9 mouse cellular contexts compared by ENCODE assay signal in genomic region chr3:97940511-97941204, GRCm38 (mm10). TPM values are rescaled to one million over a fixed set of nuclear protein-coding genes. Genes with fewer than 3 reads are reported as not detected.
DNase-seq lines count a peak whose midpoint lies in the region; ATAC-seq lines count a peak whose summit lies in the region.
"Had no signal": no experiment of that assay in that cellular context is flagged by ENCODE, and none has a peak within 500 bp of the region (broad histone marks: within the 10 kb centered on the region; RNA-seq: fewer than 3 reads in every experiment).

No protein-coding gene starts in this region.

- H3K36me3 ChIP-seq in kidney, embryonic 15.5 days: no peaks in the 10 kb centered on the region
- H3K36me3 ChIP-seq in forebrain, embryonic 15.5 days: no peaks in the 10 kb centered on the region
- no peaks in the 10 kb centered on the region for H3K36me3 ChIP-seq in midbrain, embryonic 12.5 days
- H3K36me3 ChIP-seq: G1E had no signal

- H3K4me1 ChIP-seq in kidney, embryonic 15.5 days: peaks cover 76% of the 10 kb centered on the region
- peaks cover 47% of the 10 kb centered on the region for H3K4me1 ChIP-seq in forebrain, embryonic 15.5 days
- peaks cover 57% of the 10 kb centered on the region for H3K4me1 ChIP-seq in midbrain, embryonic 12.5 days

- no peak for ATAC-seq in kidney, embryonic 15.5 days (replicated peaks; ENCODE audit: low FRiP score)
- ATAC-seq in common myeloid progenitor, adult 5-6 weeks (replicated peaks; ENCODE audit: low read depth, poor library complexity, severe bottlenecking): 0 out of 2 replicates have a peak, but pooled peaks have one; percentile 22
- ATAC-seq in forebrain, embryonic 15.5 days (replicated peaks): 0 out of 2 replicates have a peak, but pooled peaks have one; percentile 24
- peak; percentile 32; the same call in 1 of the 2 replicates for ATAC-seq in midbrain, embryonic 12.5 days (ENCODE audit: low FRiP score, low read depth)

- WGBS in kidney, embryonic 15.5 days: 36% methylated on average over 9 of the region's 9 CpGs
- 17% methylated on average over 9 of the region's 9 CpGs for WGBS in forebrain, embryonic 15.5 days
- WGBS in midbrain, embryonic 12.5 days: 11% methylated on average over 9 of the region's 9 CpGs

- no peak overlapping the region for H3K9ac ChIP-seq in kidney, embryonic 15.5 days
- no peak overlapping the region for H3K9ac ChIP-seq in forebrain, embryonic 15.5 days (replicated peaks)
- H3K9ac ChIP-seq in midbrain, embryonic 12.5 days (replicated peaks): peak overlapping the region; percentile 12; the same call in 1 of the 2 replicates

- no peaks in the 10 kb centered on the region for H3K9me3 ChIP-seq in kidney, embryonic 15.5 days (replicated peaks)
- H3K9me3 ChIP-seq in forebrain, embryonic 15.5 days: no peaks in the 10 kb centered on the region
- no peaks in the 10 kb centered on the region for H3K9me3 ChIP-seq in midbrain, embryonic 12.5 days

- H3K27me3 ChIP-seq in kidney, embryonic 15.5 days: no peaks in the 10 kb centered on the region
- no peaks in the 10 kb centered on the region for H3K27me3 ChIP-seq in forebrain, embryonic 15.5 days
- H3K27me3 ChIP-seq in midbrain, embryonic 12.5 days: peaks cover 18% of the 10 kb centered on the region

- peak overlapping the region; percentile 95 for H3K27ac ChIP-seq in kidney, embryonic 15.5 days
- no peak overlapping the region for H3K27ac ChIP-seq in forebrain, embryonic 15.5 days (replicated peaks)
- H3K27ac ChIP-seq in midbrain, embryonic 12.5 days (replicated peaks): peak overlapping the region; percentile 79; the same call in 1 of the 2 replicates

- no peak for DNase-seq in kidney, postnatal 25 days
- DNase-seq in adrenal gland, adult 18-20 months (ENCODE audit: low spot score in 2 of 2): no peak
- no peak for DNase-seq in thymus, postnatal 25 days
- DNase-seq in spleen, postnatal 36 days (ENCODE audit: low spot score in 2 of 2): no peak

- H3K4me2 ChIP-seq in kidney, embryonic 15.5 days: no peak overlapping the region
- H3K4me2 ChIP-seq in forebrain, embryonic 15.5 days (replicated peaks): no peak overlapping the region
- 0 out of 2 replicates have a peak overlapping the region, but pooled peaks have one; percentile 9 for H3K4me2 ChIP-seq in midbrain, embryonic 12.5 days (replicated peaks)

- H3K4me3 ChIP-seq in kidney, embryonic 15.5 days (replicated peaks): no peak overlapping the region
- H3K4me3 ChIP-seq in forebrain, embryonic 15.5 days: no peak overlapping the region
- no peak overlapping the region for H3K4me3 ChIP-seq in midbrain, embryonic 12.5 days

RNA-seq across cellular contexts. Expression of gene Sec22b, which starts 39.7 kb away (rescaled TPM):
- 130 TPM in 2 replicates for polyA plus RNA-seq in kidney, embryonic 15.5 days (2015; fragmentation: Nextera tagmentation; extraction: Ambion mirVana)
- total RNA-seq in common myeloid progenitor, adult 5-6 weeks (2017): 40.5 and 56.4 TPM in 2 replicates
- 104 and 108 TPM in 2 replicates for polyA plus RNA-seq in forebrain, embryonic 15.5 days (2015; fragmentation: Nextera tagmentation; extraction: Ambion mirVana)
- 98.7 and 101 TPM in 2 replicates for polyA plus RNA-seq in midbrain, embryonic 12.5 days (2016; fragmentation: Nextera tagmentation; extraction: Ambion mirVana)
- 100 to 1,000 TPM in 1 of 2 experiments, 10 to 100 TPM in 1; 93.0 to 193 TPM for total RNA-seq in adrenal gland, adult 18-20 months (2021)

RNA-seq across cellular contexts. Expression of gene Pde4dip, which starts 52.2 kb away (rescaled TPM):
- polyA plus RNA-seq in kidney, embryonic 15.5 days (2015; fragmentation: Nextera tagmentation; extraction: Ambion mirVana): 23.2 and 23.5 TPM in 2 replicates
- total RNA-seq in common myeloid progenitor, adult 5-6 weeks (2017): 5.6 and 6.1 TPM in 2 replicates
- polyA plus RNA-seq in forebrain, embryonic 15.5 days (2015; fragmentation: Nextera tagmentation; extraction: Ambion mirVana): 67.6 and 73.1 TPM in 2 replicates
- 38.1 and 39.9 TPM in 2 replicates for polyA plus RNA-seq in midbrain, embryonic 12.5 days (2016; fragmentation: Nextera tagmentation; extraction: Ambion mirVana)
- 10 to 100 TPM; 24.8 to 32.6 TPM for total RNA-seq in adrenal gland, adult 18-20 months (2021)
